Mouse (Mus musculus) gonadal fat pad, adult 2 months (tissue): ENCODE results near the gene 1700069L16Rik. TPM values are rescaled to one million over a fixed set of nuclear protein-coding genes. Genes with fewer than 3 reads are reported as not detected.
A peak's percentile ranks its signal among the peaks of the same experiment; 100 is the strongest.

ENCODE experiments used
- DNase-seq: peaks from one replicate; pipeline ENCODE4 v3.0.0-alpha.2; 2012; ENCODE audit warnings: low read depth
- polyA plus RNA-seq: library from polyadenylated mRNA; depleted of rRNA; stranded (reverse); fragments of >200 nt; gene quantifications from 2 replicates; pipeline ENCODE4 v1.2.3, GENCODE M21; 2012; rRNA removed

Gene 1700069L16Rik
- polyA plus RNA-seq, result not detected in 2 replicates

DNA sequence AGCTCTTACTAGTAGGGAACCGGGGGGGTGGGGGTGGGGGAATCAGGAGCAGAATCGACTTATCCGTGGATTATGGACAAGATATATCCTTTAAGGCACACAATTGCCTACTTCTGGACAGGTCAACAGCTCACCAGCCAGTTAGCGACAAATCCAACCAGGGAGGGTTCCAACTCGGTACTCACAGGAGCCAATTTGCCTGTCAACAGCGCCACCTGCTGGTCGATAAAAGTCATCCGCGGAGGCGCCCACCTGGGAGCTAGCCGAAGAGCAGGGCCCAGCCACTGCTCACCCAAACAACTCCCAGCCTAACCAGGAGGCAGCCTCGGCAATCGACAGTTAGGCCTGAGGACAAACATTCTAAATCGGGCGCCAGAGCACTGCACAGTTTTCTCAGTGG, at the start of gene 1700069L16Rik:
1700069L16Rik (minus strand) TSS at position 327 of the 400 bp plus-strand sequence.
- DNase-seq, result no peak

DNA sequence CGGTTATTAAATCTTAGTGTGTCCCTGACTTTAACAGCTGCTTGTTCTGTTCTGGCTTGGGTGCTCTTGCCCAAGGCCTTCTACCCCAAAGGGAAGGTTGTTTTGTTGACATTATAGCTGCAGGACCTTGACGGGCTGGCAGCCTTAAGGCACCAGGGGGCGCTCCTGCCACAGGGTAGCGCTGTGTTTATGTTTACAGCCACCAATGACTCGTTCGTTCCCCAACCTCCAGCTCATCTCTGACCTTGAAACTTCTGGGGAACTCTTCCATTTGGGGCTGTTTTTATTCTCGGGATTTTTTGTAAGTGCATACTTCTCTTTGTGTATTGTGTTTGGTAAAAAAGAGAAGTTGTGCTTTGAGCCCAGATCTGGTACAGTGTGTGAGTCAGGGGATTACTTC, 49.1 kb upstream of the 1700069L16Rik start:
- DNase-seq, result no peak

GRCm38 (mm10) chr5:113772905-113773519, 48.4 kb upstream of the 1700069L16Rik start:
- no peak for DNase-seq

DNA sequence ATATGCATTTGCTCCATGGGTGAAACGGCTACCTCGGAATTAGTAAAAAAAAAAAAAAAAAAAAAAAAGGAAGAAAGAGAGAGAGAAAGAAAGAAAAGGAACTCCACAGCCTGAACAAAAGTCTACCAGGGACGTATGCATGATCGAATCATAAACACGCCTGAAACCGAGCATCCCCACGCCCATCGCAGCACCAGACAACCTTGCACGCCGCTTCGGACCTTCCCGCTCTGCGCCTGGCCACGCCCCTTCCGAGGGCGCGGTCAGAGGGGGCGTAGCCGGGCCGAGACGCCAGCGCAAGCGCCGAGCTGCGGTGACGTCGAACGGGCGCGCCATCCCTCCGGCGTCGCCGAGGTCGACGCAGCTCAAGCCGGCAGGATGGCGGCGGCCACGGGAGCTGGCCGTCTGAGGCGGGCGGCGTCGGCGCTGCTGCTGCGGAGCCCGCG, 47.9 kb upstream of the 1700069L16Rik start, which contains the start of the genes Sart3 and Iscu:
Sart3 (minus strand) TSS at position 61 of the 446 bp plus-strand sequence.
Iscu (plus strand) TSS at position 299 of the 446 bp plus-strand sequence.
- DNase-seq, result peak; percentile 33

GRCm38 (mm10) chr5:113771213-113772162, 46.9 kb upstream of the 1700069L16Rik start:
- peak; percentile 31 for DNase-seq

DNA sequence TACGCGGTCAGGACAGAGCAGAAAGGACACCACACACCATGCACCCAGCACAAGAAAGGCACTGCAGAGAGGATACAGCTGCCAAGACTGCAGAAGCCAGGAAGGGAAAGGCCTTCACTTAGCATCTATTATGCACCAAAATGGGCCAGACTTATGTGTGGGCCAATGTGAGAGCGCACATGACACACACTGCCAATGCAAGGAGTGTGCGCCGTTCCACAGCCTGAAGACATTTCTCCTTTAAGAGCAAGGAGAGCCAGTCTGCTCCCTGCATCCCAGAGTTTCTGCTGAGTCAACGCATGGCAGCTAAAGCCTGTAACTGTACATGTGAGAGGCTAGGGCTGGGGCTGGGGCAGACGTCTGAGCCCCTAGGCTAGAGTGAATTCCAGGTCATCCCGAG, 44.2 kb upstream of the 1700069L16Rik start:
- DNase-seq, result no peak

- DNase-seq, result no peak
These were observed 41.3 kb upstream of the 1700069L16Rik start for GRCm38 (mm10) chr5:113765641-113766526.

GRCm38 (mm10) chr5:113764426-113764825, 39.9 kb upstream of the 1700069L16Rik start:
- DNase-seq, result no peak

DNA sequence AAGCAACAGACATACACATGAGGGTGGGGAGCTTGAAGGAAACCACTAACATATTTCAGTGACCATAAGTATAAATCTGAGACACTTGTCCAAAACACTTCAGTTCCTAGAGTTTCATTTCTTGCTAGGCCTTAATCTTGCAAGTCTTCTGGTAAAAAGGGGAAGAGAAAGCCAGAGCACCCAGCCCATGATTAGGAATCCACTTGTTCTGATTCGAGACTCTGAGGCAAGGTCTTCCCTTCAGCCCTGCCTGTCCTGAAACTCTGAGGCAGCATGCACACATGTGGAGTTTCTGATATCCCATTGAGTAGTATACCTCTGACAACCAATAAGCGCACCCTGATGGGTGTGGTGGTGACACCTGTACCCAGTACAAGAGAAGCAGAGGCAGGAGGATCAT, 37.0 kb upstream of the 1700069L16Rik start:
- no peak for DNase-seq

DNA sequence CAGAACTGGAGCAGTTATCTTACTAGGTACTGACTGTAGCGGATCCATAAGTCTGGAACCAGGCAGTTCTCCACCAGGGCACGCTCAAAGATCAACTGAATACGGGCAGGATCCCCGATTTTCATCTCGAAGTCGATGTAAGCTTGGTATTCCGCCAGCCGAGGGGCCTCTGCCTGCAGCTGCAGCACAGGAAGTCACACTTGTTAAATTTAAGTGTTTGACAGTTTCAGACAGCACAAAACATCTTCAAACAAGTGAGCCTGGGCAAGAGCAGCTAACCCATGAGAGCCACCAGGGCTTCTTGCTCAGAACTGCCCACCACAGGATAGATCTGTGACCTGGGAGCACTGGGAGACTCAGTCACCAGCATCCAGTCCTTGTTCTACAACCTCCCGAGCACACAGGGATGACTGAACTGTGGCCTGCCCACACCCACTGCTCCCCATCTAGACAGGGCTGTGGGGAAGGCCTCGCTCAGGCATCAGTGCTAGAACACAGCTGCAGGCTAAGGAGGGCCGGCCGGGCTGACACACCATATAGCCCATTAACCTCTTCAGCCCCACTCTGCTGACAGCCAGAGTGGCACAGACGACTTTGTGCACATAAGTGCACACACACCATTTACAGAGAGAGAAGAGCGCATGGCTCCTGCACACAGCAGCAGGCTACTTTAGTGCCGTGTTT, 30.9 kb upstream of the 1700069L16Rik start:
- DNase-seq, result no peak

DNA sequence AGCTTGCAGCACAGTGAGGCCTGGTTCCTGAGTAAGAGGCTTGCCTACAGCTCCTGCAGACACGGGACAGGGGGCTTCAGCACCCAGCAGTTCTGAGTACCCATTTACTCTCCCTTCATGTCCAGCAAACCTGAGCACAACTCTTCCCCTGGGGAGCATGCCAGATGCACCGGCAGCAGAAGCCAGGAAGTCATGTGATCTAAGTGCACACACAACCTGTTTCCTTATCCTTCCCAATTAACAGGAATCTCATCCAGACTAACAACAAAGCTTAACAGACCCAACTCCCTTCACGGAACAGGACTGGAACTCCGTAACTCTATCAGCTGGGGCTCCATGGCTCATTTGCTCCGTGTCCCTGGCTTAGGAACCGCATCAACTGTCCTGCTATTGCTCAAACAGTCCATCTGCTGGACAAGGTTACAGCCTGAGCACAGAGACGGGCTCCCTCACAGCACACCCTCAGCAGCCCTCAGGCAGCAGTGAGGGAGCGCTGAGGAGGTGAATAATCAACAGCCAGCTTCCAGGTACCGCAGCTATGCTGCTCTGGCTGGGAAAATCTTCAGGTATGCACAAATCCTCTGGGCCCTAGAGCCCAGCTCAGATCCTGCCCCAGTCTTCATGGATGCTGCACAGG, 27.1 kb upstream of the 1700069L16Rik start:
- no peak for DNase-seq

GRCm38 (mm10) chr5:113748556-113749331, 24.2 kb upstream of the 1700069L16Rik start:
- no peak for DNase-seq

GRCm38 (mm10) chr5:113747629-113748028, 23.1 kb upstream of the 1700069L16Rik start:
- no peak for DNase-seq

DNA sequence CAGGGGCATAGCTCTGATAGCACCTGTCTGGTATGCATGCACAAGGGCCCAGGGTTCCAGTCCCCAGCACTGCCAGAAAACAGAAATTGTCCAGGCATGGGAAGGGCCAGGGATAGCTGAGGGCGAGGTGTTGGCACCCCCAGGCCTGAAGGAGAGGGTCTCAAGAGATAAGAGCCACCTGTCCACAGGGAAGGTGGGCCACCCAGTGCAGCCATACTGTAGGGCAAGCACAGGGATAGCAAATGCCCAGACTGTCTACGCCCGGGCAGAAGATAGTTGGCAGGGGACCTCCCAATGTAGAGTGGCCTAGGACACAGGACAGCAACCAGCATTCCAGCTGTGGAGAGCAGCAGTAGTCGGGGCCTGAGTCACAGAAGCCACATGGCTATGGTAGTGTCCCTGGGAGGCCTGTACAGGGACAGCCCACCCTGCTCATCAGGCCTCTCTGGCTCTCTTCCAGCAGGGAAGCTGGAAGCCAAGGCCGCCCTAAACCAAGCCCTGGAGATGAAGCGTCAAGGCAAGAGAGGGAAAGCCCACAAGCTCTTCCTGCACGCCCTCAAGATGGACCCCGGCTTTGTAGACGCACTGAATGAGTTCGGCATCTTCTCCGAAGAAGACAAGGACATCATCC, 13.2 kb upstream of the 1700069L16Rik start:
- no peak for DNase-seq

GRCm38 (mm10) chr5:113736522-113737164, 12.1 kb upstream of the 1700069L16Rik start:
- no peak for DNase-seq

- DNase-seq, result no peak
These were observed 11.5 kb upstream of the 1700069L16Rik start for GRCm38 (mm10) chr5:113736113-113736502.

GRCm38 (mm10) chr5:113735345-113736112, 11.0 kb upstream of the 1700069L16Rik start, which contains the start of gene Ficd:
Gene Ficd, plus strand, starts transcription at chr5:113735803.
- peak; percentile 67 for DNase-seq

DNA sequence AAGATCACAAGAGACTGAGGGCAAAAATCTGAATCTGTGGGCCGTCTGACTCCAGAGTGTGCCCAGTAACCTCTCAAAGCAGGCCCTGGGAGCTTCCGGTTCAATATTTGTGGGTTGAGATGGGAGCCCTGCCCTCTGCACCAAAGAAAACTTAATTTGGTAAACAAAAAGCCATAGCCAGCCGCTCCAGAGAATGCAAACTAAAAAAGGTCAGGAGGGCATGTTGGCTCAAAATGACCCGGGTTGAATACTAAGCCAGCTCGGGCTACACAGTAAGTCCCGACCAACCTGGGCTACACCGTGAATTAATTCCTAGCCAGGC, 10.4 kb upstream of the 1700069L16Rik start:
- no peak for DNase-seq
